Mouse (Mus musculus): ENCODE results near the gene D330020A13Rik.

DNA sequence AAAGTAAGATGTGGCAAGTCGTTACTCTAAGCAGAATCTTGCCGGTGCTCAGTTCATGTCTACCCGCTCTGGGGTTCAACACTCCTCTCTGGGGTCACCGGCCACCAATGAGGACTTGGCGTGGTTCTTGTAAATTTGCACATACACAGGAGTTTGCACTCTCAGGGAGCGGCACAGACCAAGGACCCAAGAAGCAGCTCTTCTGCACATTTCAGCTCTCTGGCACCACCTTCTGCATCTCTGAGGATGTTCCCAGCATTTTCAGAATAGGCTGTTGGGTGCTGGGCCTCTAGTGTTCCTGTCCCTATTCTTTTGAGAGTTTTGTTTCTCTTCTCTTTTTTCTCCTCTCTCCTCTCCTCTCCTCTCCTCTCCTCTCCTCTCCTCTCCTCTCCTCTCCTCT is 7.0 kb downstream of the D330020A13Rik start:
- peak; percentile 45 for TF ChIP-seq CTCF (IDR thresholded peaks at IDR 0.05; ENCODE audit: low read depth)
- TF ChIP-seq EP300 (IDR thresholded peaks at IDR 0.05; ENCODE audit: low read depth): no peak
